Mouse (Mus musculus): ENCODE measurements around the gene Rasgef1c. TPM values are rescaled to one million over a fixed set of nuclear protein-coding genes. Genes with fewer than 3 reads are reported as not detected.

The Rasgef1c gene
- total and polyA plus RNA-seq, 3 experiments, result 0.05 TPM; not detected in 2

- Histone ChIP-seq H3K36me3 (replicated peaks) (peaks cover 80% of the 10 kb centered on the region), H3K4me3 (ENCODE audit: low read depth, low read length) (no peak overlapping the region), H3K4me1 (ENCODE audit: insufficient read depth, low read depth, low read length) (peaks cover 22% of the 10 kb centered on the region), H3K9me3 (replicated peaks) (no peaks in the 10 kb centered on the region), H3K27me3 (ENCODE audit: insufficient read depth, low read length) (no peaks in the 10 kb centered on the region)
- DNase-seq (ENCODE audit: low spot score) (peak; percentile 23), ATAC-seq (ENCODE audit: extremely low read depth, insufficient number of reproducible peaks, low FRiP score, poor library complexity, severe bottlenecking) (no peak)
- TF ChIP-seq GATA1 (IDR thresholded peaks at IDR 0.05; ENCODE audit: borderline replicate concordance, low read length) (no peak), CTCF (IDR thresholded peaks at IDR 0.05; ENCODE audit: low read depth, low read length) (peak; percentile 56)
These were observed 29.7 kb upstream of the Rasgef1c start for GRCm38 (mm10) chr11:49871914-49872313.

GRCm38 (mm10) chr11:49872779-49873178 is 28.9 kb upstream of the Rasgef1c start:
- peak; percentile 63 for TF ChIP-seq TAL1 (conservative IDR thresholded peaks at IDR 0.05; ENCODE audit: low read depth, low read length)
- no peak for TF ChIP-seq CTCF (IDR thresholded peaks at IDR 0.05; ENCODE audit: low read depth, low read length)
- peak; percentile 71 for ATAC-seq (ENCODE audit: extremely low read depth, insufficient number of reproducible peaks, low FRiP score, poor library complexity, severe bottlenecking)
- H3K36me3 ChIP-seq (replicated peaks), result peaks cover 79% of the 10 kb centered on the region
- no peak for DNase-seq (ENCODE audit: low spot score)
- no peak overlapping the region; the same call in 1 of the 2 replicates for H3K4me3 ChIP-seq (ENCODE audit: low read depth, low read length)
- no peaks in the 10 kb centered on the region for H3K27me3 ChIP-seq (ENCODE audit: insufficient read depth, low read length)
- H3K9me3 ChIP-seq (replicated peaks), result no peaks in the 10 kb centered on the region
- H3K4me1 ChIP-seq (ENCODE audit: insufficient read depth, low read depth, low read length), result peaks cover 25% of the 10 kb centered on the region

GRCm38 (mm10) chr11:49876948-49877817 is 24.5 kb upstream of the Rasgef1c start:
- Histone ChIP-seq H3K36me3 (replicated peaks) (peaks cover 77% of the 10 kb centered on the region), H3K9me3 (replicated peaks) (no peaks in the 10 kb centered on the region), H3K27me3 (ENCODE audit: insufficient read depth, low read length) (no peaks in the 10 kb centered on the region), H3K4me1 (ENCODE audit: insufficient read depth, low read depth, low read length) (peaks cover 16% of the 10 kb centered on the region), H3K4me3 (ENCODE audit: low read depth, low read length) (no peak overlapping the region)
- no peak for TF ChIP-seq GATA1 (IDR thresholded peaks at IDR 0.05; ENCODE audit: borderline replicate concordance, low read length)
- TF ChIP-seq CTCF (IDR thresholded peaks at IDR 0.05; ENCODE audit: low read depth, low read length), result no peak
- no peak for TF ChIP-seq POLR2AphosphoS5 (IDR thresholded peaks at IDR 0.05; ENCODE audit: insufficient replicate concordance, low read depth, low read length)
- no peak for TF ChIP-seq TAL1 (conservative IDR thresholded peaks at IDR 0.05; ENCODE audit: low read depth, low read length)
- no peak for TF ChIP-seq GATA2 (IDR thresholded peaks at IDR 0.05; ENCODE audit: borderline replicate concordance, low read depth, low read length)
- no peak for DNase-seq (ENCODE audit: low spot score)
- ATAC-seq (ENCODE audit: extremely low read depth, insufficient number of reproducible peaks, low FRiP score, poor library complexity, severe bottlenecking), result no peak

DNA sequence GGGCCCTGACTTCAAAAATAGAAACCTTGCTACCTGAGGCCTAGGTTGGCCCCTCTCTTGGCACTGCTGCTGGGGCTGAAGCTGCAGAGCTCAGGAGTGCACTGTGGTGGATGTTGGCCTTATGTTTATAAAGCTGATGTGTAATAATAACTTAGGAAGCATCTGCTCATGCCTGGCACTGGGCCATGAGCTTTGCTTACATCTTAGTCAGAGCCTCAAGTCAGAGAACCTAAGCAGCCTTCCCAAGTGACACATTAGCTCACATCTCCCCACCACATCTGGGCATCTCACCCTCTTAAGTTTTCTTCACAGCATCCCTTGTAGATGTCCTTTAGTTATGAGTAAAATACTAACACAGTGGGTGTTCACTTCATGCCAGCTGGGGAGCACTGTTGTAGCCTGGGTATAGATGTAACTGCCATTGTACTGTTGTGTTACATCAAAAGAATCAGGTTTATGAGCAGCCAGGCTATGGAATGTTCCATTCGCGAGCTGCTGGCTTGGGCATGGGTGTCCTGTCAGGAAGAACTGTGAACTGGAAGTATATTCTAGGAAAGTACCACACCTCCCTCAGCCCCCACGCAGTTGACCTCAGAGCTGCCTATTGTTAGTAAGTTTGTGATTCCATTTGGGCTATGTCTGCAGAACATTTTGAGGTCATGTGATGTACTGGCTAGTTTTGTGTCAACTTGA is 21.5 kb upstream of the Rasgef1c start:
- no peak for DNase-seq (ENCODE audit: low spot score)
- ATAC-seq (ENCODE audit: extremely low read depth, insufficient number of reproducible peaks, low FRiP score, poor library complexity, severe bottlenecking), result no peak

GRCm38 (mm10) chr11:49883394-49883793 is 18.2 kb upstream of the Rasgef1c start:
- ATAC-seq (ENCODE audit: extremely low read depth, insufficient number of reproducible peaks, low FRiP score, poor library complexity, severe bottlenecking) (no peak), DNase-seq (ENCODE audit: low spot score) (no peak)
- no peaks in the 10 kb centered on the region for H3K4me1 ChIP-seq (ENCODE audit: insufficient read depth, low read depth, low read length)

More for the DNA sequence above, 21.5 kb upstream of the Rasgef1c start:
- H3K4me1 ChIP-seq (ENCODE audit: insufficient read depth, low read depth, low read length), result peaks cover 3% of the 10 kb centered on the region
- TF ChIP-seq CTCF (IDR thresholded peaks at IDR 0.05; ENCODE audit: low read depth, low read length) (no peak), POLR2AphosphoS5 (IDR thresholded peaks at IDR 0.05; ENCODE audit: insufficient replicate concordance, low read depth, low read length) (no peak), GATA1 (IDR thresholded peaks at IDR 0.05; ENCODE audit: borderline replicate concordance, low read length) (no peak), GATA2 (IDR thresholded peaks at IDR 0.05; ENCODE audit: borderline replicate concordance, low read depth, low read length) (no peak), TAL1 (conservative IDR thresholded peaks at IDR 0.05; ENCODE audit: low read depth, low read length) (no peak)
- peaks cover 78% of the 10 kb centered on the region for H3K36me3 ChIP-seq (replicated peaks)
- H3K9me3 ChIP-seq (replicated peaks), result no peaks in the 10 kb centered on the region
- no peaks in the 10 kb centered on the region for H3K27me3 ChIP-seq (ENCODE audit: insufficient read depth, low read length)
- H3K4me3 ChIP-seq (ENCODE audit: low read depth, low read length), result no peak overlapping the region

DNA sequence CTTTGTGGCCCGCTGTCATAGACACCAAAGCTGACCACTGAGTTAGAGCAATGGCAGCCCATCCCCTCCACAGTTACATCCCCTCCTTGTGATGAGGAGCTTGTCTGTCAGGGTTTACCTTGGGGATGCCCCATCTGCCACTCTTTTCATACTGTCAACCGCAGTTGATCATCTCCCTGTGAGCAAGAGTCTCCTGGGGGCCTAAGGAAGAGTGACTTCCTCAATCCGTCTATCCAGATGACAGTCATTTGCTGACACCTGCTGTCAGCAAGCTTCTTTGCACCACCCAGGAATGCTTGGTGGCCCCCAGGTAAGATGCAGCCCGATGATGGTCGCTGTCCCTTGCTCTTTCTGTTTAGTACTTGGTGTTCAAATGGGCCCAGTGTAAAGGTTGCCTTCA is 13.2 kb upstream of the Rasgef1c start:
- no peak for DNase-seq (ENCODE audit: low spot score)
- Histone ChIP-seq H3K4me3 (ENCODE audit: low read depth, low read length) (no peak overlapping the region), H3K36me3 (replicated peaks) (peaks cover 53% of the 10 kb centered on the region), H3K27me3 (ENCODE audit: insufficient read depth, low read length) (no peaks in the 10 kb centered on the region; the same call in 1 of the 2 replicates), H3K4me1 (ENCODE audit: insufficient read depth, low read depth, low read length) (no peaks in the 10 kb centered on the region), H3K9me3 (replicated peaks) (no peaks in the 10 kb centered on the region)
- no peak for TF ChIP-seq TAL1 (conservative IDR thresholded peaks at IDR 0.05; ENCODE audit: low read depth, low read length)
- no peak for TF ChIP-seq POLR2AphosphoS5 (IDR thresholded peaks at IDR 0.05; ENCODE audit: insufficient replicate concordance, low read depth, low read length)
- no peak for ATAC-seq (ENCODE audit: extremely low read depth, insufficient number of reproducible peaks, low FRiP score, poor library complexity, severe bottlenecking)

More at GRCm38 (mm10) chr11:49883394-49883793, 18.2 kb upstream of the Rasgef1c start:
- no peaks in the 10 kb centered on the region for H3K9me3 ChIP-seq (replicated peaks)
- TF ChIP-seq GATA2 (IDR thresholded peaks at IDR 0.05; ENCODE audit: borderline replicate concordance, low read depth, low read length) (no peak), POLR2AphosphoS5 (IDR thresholded peaks at IDR 0.05; ENCODE audit: insufficient replicate concordance, low read depth, low read length) (no peak), CTCF (IDR thresholded peaks at IDR 0.05; ENCODE audit: low read depth, low read length) (no peak), GATA1 (IDR thresholded peaks at IDR 0.05; ENCODE audit: borderline replicate concordance, low read length) (no peak), TAL1 (conservative IDR thresholded peaks at IDR 0.05; ENCODE audit: low read depth, low read length) (no peak)
- H3K27me3 ChIP-seq (ENCODE audit: insufficient read depth, low read length), result no peaks in the 10 kb centered on the region
- peaks cover 85% of the 10 kb centered on the region for H3K36me3 ChIP-seq (replicated peaks)
- no peak overlapping the region for H3K4me3 ChIP-seq (ENCODE audit: low read depth, low read length)
